Mouse (Mus musculus): ENCODE data around the gene Ncbp1.

DNA sequence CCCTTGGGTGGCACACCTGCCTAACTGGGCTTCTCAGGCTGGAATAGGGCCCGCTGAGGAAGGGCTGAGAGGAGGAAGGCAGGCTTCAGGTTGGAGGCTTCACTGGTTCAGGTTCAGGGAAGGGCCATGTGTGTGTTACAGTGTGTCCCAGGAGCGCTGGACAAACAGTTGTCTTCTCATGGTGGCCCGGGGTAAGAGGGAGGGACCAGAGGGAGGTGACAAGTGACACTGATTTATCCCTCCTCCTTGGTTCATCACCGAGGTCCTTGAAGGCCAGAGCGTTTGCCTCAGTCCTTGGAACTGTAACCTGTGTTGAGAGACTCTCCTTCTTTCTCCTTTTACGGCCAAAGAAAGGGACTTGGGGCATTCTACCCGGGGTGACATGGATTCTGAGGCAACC, 37.9 kb upstream of the Ncbp1 start:
- no peak for TF ChIP-seq CTCF (IDR thresholded peaks at IDR 0.05)
- TF ChIP-seq POLR2A (IDR thresholded peaks at IDR 0.05; ENCODE audit: insufficient read depth, low read depth, low read length) = no peak

All from heart, adult 2 months (tissue).